27 mouse cellular contexts compared by ENCODE assay signal in genomic region chr3:133333267-133334170, GRCm38 (mm10). TPM values are rescaled to one million over a fixed set of nuclear protein-coding genes. Genes with fewer than 3 reads are reported as not detected.
A peak's percentile ranks its signal among the peaks of the same experiment; 100 is the strongest.
DNase-seq lines count a peak whose midpoint lies in the region; ATAC-seq lines count a peak whose summit lies in the region.
"Had no signal": no experiment of that assay in that cellular context is flagged by ENCODE, and none has a peak within 500 bp of the region (broad histone marks: within the 10 kb centered on the region; RNA-seq: fewer than 3 reads in every experiment).

No protein-coding gene starts in this region.

- 0 out of 2 replicates have a peak, but pooled peaks cover 4% of the 10 kb centered on the region for H3K4me1 ChIP-seq in kidney, embryonic 15.5 days
- peaks cover 39% of the 10 kb centered on the region for H3K4me1 ChIP-seq in megakaryocyte, embryonic 14.5 days
- H3K4me1 ChIP-seq in embryonic facial prominence, embryonic 10.5 days: peaks cover 14% of the 10 kb centered on the region
- peaks cover 8% of the 10 kb centered on the region; the same call in 1 of the 2 replicates for H3K4me1 ChIP-seq in midbrain, embryonic 15.5 days
- H3K4me1 ChIP-seq: forebrain, embryonic 13.5 days; limb, embryonic 15.5 days had no signal

- peaks cover 11% of the 10 kb centered on the region; the same call in 1 of the 2 replicates for H3K36me3 ChIP-seq in kidney, embryonic 15.5 days
- H3K36me3 ChIP-seq in megakaryocyte, embryonic 14.5 days (replicated peaks; ENCODE audit: low read length): peaks cover 22% of the 10 kb centered on the region
- H3K36me3 ChIP-seq in embryonic facial prominence, embryonic 10.5 days (replicated peaks): peaks cover 37% of the 10 kb centered on the region
- H3K36me3 ChIP-seq in midbrain, embryonic 15.5 days (replicated peaks): no peaks in the 10 kb centered on the region
- H3K36me3 ChIP-seq: hindbrain, embryonic 13.5 days; midbrain, embryonic 12.5 days; neural tube, embryonic 13.5 days had no signal

- no peak overlapping the region for H3K9ac ChIP-seq in kidney, embryonic 15.5 days
- H3K9ac ChIP-seq in midbrain, embryonic 15.5 days: no peak overlapping the region
- H3K9ac ChIP-seq: forebrain, embryonic 13.5 days; heart, embryonic 12.5 days; hindbrain, embryonic 13.5 days; limb, embryonic 15.5 days; liver, embryonic 13.5 days; midbrain, embryonic 12.5 days; neural tube, embryonic 13.5 days had no signal

- no peak for DNase-seq in kidney, postnatal 4 days
- DNase-seq in embryonic facial prominence, embryonic 10.5 days (ENCODE audit: low spot score): no peak
- DNase-seq in B cell, adult 2 months: no peak
- DNase-seq: adrenal gland, postnatal 14 days; cerebellum, adult 11-12 months; cerebellum, adult 9-11 months; gastrocnemius, postnatal 25 days; heart, adult 18-20 months; heart, postnatal 4 days; kidney, adult 18-20 months; kidney, postnatal 36 days; liver, embryonic 13.5 days; lung, adult 2 months; right cerebral cortex, postnatal 4 days; thymus, postnatal 4 days had no signal

- no peak overlapping the region for H3K4me2 ChIP-seq in kidney, embryonic 15.5 days
- H3K4me2 ChIP-seq in midbrain, embryonic 15.5 days: no peak overlapping the region
- H3K4me2 ChIP-seq: forebrain, embryonic 13.5 days; heart, embryonic 12.5 days; hindbrain, embryonic 13.5 days; limb, embryonic 15.5 days; liver, embryonic 13.5 days; midbrain, embryonic 12.5 days; neural tube, embryonic 13.5 days had no signal

- WGBS in kidney, embryonic 15.5 days: 82% methylated on average over 15 of the region's 15 CpGs
- WGBS in embryonic facial prominence, embryonic 10.5 days: 84% methylated on average over 15 of the region's 15 CpGs
- 81% methylated on average over 15 of the region's 15 CpGs for WGBS in midbrain, embryonic 15.5 days

- no peak overlapping the region for H3K4me3 ChIP-seq in kidney, embryonic 15.5 days (replicated peaks)
- peak overlapping the region; percentile 1 for H3K4me3 ChIP-seq in megakaryocyte, embryonic 14.5 days (replicated peaks)
- no peak overlapping the region for H3K4me3 ChIP-seq in embryonic facial prominence, embryonic 10.5 days
- no peak overlapping the region for H3K4me3 ChIP-seq in midbrain, embryonic 15.5 days
- H3K4me3 ChIP-seq: forebrain, embryonic 13.5 days; heart, embryonic 12.5 days; hindbrain, embryonic 13.5 days; limb, embryonic 10.5 days; limb, embryonic 15.5 days; liver, embryonic 13.5 days; midbrain, embryonic 12.5 days; neural tube, embryonic 13.5 days had no signal

- no peaks in the 10 kb centered on the region for H3K9me3 ChIP-seq in kidney, embryonic 15.5 days (replicated peaks)
- H3K9me3 ChIP-seq in megakaryocyte, embryonic 14.5 days: no peaks in the 10 kb centered on the region
- H3K9me3 ChIP-seq in embryonic facial prominence, embryonic 10.5 days: no peaks in the 10 kb centered on the region
- H3K9me3 ChIP-seq in midbrain, embryonic 15.5 days: no peaks in the 10 kb centered on the region
- H3K9me3 ChIP-seq: forebrain, embryonic 13.5 days; heart, embryonic 12.5 days; hindbrain, embryonic 13.5 days; limb, embryonic 10.5 days; limb, embryonic 15.5 days; liver, embryonic 13.5 days; midbrain, embryonic 12.5 days; neural tube, embryonic 13.5 days had no signal

- ATAC-seq in kidney, embryonic 15.5 days (replicated peaks; ENCODE audit: low FRiP score): 0 out of 2 replicates have a peak, but pooled peaks have one; percentile 30
- ATAC-seq in megakaryocyte, adult 5-6 weeks (ENCODE audit: poor library complexity, severe bottlenecking): no peak
- ATAC-seq in midbrain, embryonic 15.5 days (replicated peaks): no peak
- ATAC-seq: forebrain, embryonic 13.5 days; Patski had no signal

- H3K27ac ChIP-seq in kidney, embryonic 15.5 days: no peak overlapping the region
- peak overlapping the region; percentile 48; the same call in 1 of the 2 replicates for H3K27ac ChIP-seq in embryonic facial prominence, embryonic 10.5 days (replicated peaks)
- no peak overlapping the region for H3K27ac ChIP-seq in midbrain, embryonic 15.5 days
- H3K27ac ChIP-seq: forebrain, embryonic 13.5 days; hindbrain, embryonic 13.5 days; limb, embryonic 10.5 days; limb, embryonic 15.5 days; liver, embryonic 13.5 days; midbrain, embryonic 12.5 days; neural tube, embryonic 13.5 days had no signal

- H3K27me3 ChIP-seq in kidney, embryonic 15.5 days: no peaks in the 10 kb centered on the region
- H3K27me3 ChIP-seq in megakaryocyte, embryonic 14.5 days (replicated peaks): no peaks in the 10 kb centered on the region
- H3K27me3 ChIP-seq in embryonic facial prominence, embryonic 10.5 days (replicated peaks; ENCODE audit: low read depth, poor library complexity, severe bottlenecking): no peaks in the 10 kb centered on the region
- no peaks in the 10 kb centered on the region for H3K27me3 ChIP-seq in midbrain, embryonic 15.5 days (replicated peaks)
- H3K27me3 ChIP-seq: forebrain, embryonic 13.5 days; heart, embryonic 12.5 days; hindbrain, embryonic 13.5 days; limb, embryonic 15.5 days; liver, embryonic 13.5 days; midbrain, embryonic 12.5 days; neural tube, embryonic 13.5 days; Patski had no signal

RNA-seq across cellular contexts. Expression of gene Ppa2, which starts 23.6 kb away (rescaled TPM):
- polyA plus RNA-seq in kidney, embryonic 15.5 days (2015; fragmentation: Nextera tagmentation; extraction: Ambion mirVana): 99.8 and 106 TPM in 2 replicates
- 11.2 and 18.5 TPM in 2 replicates for polyA plus RNA-seq in megakaryocyte, embryonic 14.5 days (2012; ENCODE audit: insufficient read depth, low replicate concordance)
- 41.6 and 47.2 TPM in 2 replicates for total RNA-seq in megakaryocyte, adult 5-6 weeks (2015)
- 38.1 and 43.8 TPM in 2 replicates for total RNA-seq in megakaryocyte, adult 5-6 weeks (2017)
- polyA plus RNA-seq in embryonic facial prominence, embryonic 10.5 days (2016; fragmentation: Nextera tagmentation; extraction: Ambion mirVana): 84.6 and 88.0 TPM in 2 replicates
- 84.2 and 85.0 TPM in 2 replicates for polyA plus RNA-seq in midbrain, embryonic 15.5 days (2015; fragmentation: Nextera tagmentation; extraction: Ambion mirVana)
